Mouse (Mus musculus) lung, embryonic 15.5 days (tissue): ENCODE data around the gene Arl13b. TPM values are rescaled to one million over a fixed set of nuclear protein-coding genes. Genes with fewer than 3 reads are reported as not detected.
A peak's percentile ranks its signal among the peaks of the same experiment; 100 is the strongest.

Experiments
- ATAC-seq: fragments of 200-750 bp; cut with Nextera tagmentation; 2 replicates; pipeline ENCODE4 v1.8.0; 2017; ENCODE audit warnings: moderate number of reproducible peaks, borderline replicate concordance; ENCODE audit not compliant: low FRiP score, low TSS enrichment; ENCODE audit errors: extremely low read depth
- H3K27ac ChIP-seq: fragments of 300-500 bp; sonication (generic); 2 replicates; pipeline ENCODE4 v1.5.1; 2015; ENCODE audit warnings: moderate library complexity, mild to moderate bottlenecking, inconsistent platforms
- H3K27me3 ChIP-seq: fragments of 300-500 bp; sonication (generic); 2 replicates; pipeline ENCODE4 v1.6.1; 2015; ENCODE audit warnings: inconsistent platforms
- H3K36me3 ChIP-seq: fragments of 300-500 bp; sonication (generic); 2 replicates; pipeline ENCODE4 v1.6.1; 2015; ENCODE audit warnings: inconsistent platforms
- H3K4me1 ChIP-seq: fragments of 300-500 bp; sonication (generic); 2 replicates; pipeline ENCODE4 v1.6.1; 2015; ENCODE audit warnings: inconsistent platforms
- H3K4me2 ChIP-seq: fragments of 300-500 bp; sonication (generic); 2 replicates; pipeline ENCODE4 v1.6.1; 2015; ENCODE audit warnings: inconsistent platforms, mild to moderate bottlenecking, moderate library complexity
- H3K4me3 ChIP-seq: fragments of 300-500 bp; sonication (generic); 2 replicates; pipeline ENCODE4 v1.5.1; 2015; ENCODE audit warnings: mild to moderate bottlenecking, inconsistent platforms
- H3K9ac ChIP-seq: fragments of 300-500 bp; sonication (generic); 2 replicates; pipeline ENCODE4 v1.6.1; 2015; ENCODE audit warnings: inconsistent platforms
- H3K9me3 ChIP-seq: fragments of 300-500 bp; sonication (generic); 2 replicates; pipeline ENCODE4 v1.6.1; 2016; ENCODE audit warnings: inconsistent platforms
- WGBS: fragments of 180-500 bp; shearing (Covaris S2); methylation state at CpG from one replicate; pipeline ENCODE4 v1.1.7; 2015; 5-methylcytosine and 5-hydroxymethylcytosine counted together
- polyA plus RNA-seq: library from polyadenylated mRNA; unstranded; fragments of >200 nt; fragmentation: Nextera tagmentation; extraction: Ambion mirVana; gene quantifications from 2 replicates; pipeline ENCODE4 v1.2.1, GENCODE M21; 2015

Arl13b gene
- polyA plus RNA-seq: 20.5 and 21.3 TPM in 2 replicates

DNA sequence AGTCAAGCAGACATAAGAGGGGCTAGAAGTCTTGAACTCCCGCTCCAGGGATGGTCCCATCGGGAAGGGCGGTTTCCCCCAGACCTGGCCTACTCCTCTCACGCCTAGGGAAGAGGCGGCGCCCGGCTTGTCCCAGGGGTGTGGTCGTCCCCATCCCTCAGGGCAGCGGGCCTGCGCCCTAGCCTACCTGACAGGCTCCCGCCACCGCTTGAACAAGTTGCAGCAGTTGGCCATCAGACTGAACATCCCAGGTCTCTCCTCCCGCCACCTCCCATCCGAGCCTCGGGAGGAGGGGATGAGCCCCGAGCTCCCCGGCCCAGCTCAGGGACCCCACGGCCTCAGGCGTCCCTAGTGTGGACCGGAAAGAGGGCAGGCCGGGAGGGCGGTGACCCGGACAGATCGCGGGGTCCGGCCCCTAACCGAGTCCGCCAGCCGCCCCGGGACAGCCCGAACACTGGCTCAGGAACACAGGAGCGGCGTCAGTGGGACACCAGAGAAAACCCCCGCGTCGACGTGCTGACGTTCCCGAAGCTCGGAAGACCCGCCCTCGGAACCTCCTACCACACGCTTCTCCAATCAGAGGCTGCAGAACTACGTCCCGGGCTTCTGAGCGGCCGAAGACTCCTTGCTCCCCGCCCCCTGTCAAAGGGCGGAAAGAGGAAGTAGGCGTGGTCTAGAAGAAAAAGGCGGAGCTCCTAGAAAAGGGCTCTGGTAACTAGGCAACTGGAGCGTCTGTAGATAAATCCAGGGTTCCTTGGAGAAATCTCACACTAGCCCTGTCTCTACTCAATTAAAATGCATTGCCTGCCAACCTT lies at the start of gene Arl13b:
TSS of gene Arl13b (minus strand) at position 543 of the 815 bp plus-strand sequence.
- ATAC-seq: peak; percentile 100
- Histone ChIP-seq H3K9me3 (no peaks in the 10 kb centered on the region), H3K27ac (peak within 1 kb of the TSS; percentile 74), H3K4me1 (peaks cover 15% of the 10 kb centered on the region; the same call in 1 of the 2 replicates), H3K36me3 (no peaks in the 10 kb centered on the region), H3K27me3 (no peaks in the 10 kb centered on the region), H3K9ac (peak within 1 kb of the TSS; percentile 81), H3K4me3 (peak within 1 kb of the TSS; percentile 87), H3K4me2 (peak within 1 kb of the TSS; percentile 85)
- under 1% methylated on average over 52 of the region's 52 CpGs for WGBS

- no peak for ATAC-seq
- 90% methylated on average over 3 of the region's 3 CpGs for WGBS
Observed at GRCm38 (mm10) chr16:62895824-62896223, 49.0 kb upstream of the Arl13b start.

DNA sequence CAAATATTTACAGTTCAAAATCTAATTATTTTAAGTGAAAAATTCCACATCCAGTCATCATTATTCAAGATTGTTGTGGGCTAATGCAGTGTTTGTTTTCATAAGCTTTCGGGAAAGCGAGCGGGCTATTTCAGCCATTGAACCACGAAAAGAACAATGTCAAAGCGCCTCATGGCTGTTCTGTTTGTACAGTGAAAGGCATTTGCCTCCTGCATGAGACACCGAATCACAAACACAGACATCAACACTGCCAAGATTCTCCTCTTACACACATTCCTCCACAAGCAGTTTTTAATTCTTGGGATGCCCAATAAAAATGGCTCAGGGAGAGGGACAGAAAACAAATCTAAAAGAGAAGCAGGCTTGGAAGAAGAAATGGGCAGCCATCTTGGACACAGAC lies 27.2 kb upstream of the Arl13b start:
- no peak overlapping the region for H3K4me2 ChIP-seq
- H3K36me3 ChIP-seq: no peaks in the 10 kb centered on the region
- WGBS: 75% methylated on average over 6 of the region's 6 CpGs
- H3K4me3 ChIP-seq: no peak overlapping the region
- ATAC-seq: no peak
- no peaks in the 10 kb centered on the region for H3K27me3 ChIP-seq
- H3K9ac ChIP-seq: no peak overlapping the region
- H3K4me1 ChIP-seq: no peaks in the 10 kb centered on the region
- no peak overlapping the region for H3K27ac ChIP-seq
- H3K9me3 ChIP-seq: no peaks in the 10 kb centered on the region

More at GRCm38 (mm10) chr16:62895824-62896223, 49.0 kb upstream of the Arl13b start:
- Histone ChIP-seq H3K27ac (no peak overlapping the region), H3K9ac (no peak overlapping the region), H3K4me3 (no peak overlapping the region), H3K4me2 (no peak overlapping the region), H3K4me1 (no peaks in the 10 kb centered on the region), H3K36me3 (peaks cover 3% of the 10 kb centered on the region; the same call in 1 of the 2 replicates), H3K9me3 (no peaks in the 10 kb centered on the region), H3K27me3 (no peaks in the 10 kb centered on the region)

GRCm38 (mm10) chr16:62873180-62873579 lies 26.3 kb upstream of the Arl13b start:
- H3K4me1 ChIP-seq: no peaks in the 10 kb centered on the region
- H3K9me3 ChIP-seq: no peaks in the 10 kb centered on the region
- no peak for ATAC-seq
- H3K4me2 ChIP-seq: no peak overlapping the region
- 66% methylated on average over 4 of the region's 4 CpGs for WGBS
- no peak overlapping the region for H3K4me3 ChIP-seq
- no peaks in the 10 kb centered on the region for H3K27me3 ChIP-seq
- H3K36me3 ChIP-seq: no peaks in the 10 kb centered on the region
- no peak overlapping the region for H3K27ac ChIP-seq
- no peak overlapping the region for H3K9ac ChIP-seq

- Histone ChIP-seq H3K27me3 (no peaks in the 10 kb centered on the region), H3K9me3 (no peaks in the 10 kb centered on the region), H3K36me3 (no peaks in the 10 kb centered on the region), H3K4me1 (no peaks in the 10 kb centered on the region), H3K4me2 (no peak overlapping the region), H3K9ac (no peak overlapping the region), H3K4me3 (no peak overlapping the region), H3K27ac (no peak overlapping the region)
- no peak for ATAC-seq
- WGBS: 55% methylated on average over 5 of the region's 5 CpGs
Observed at GRCm38 (mm10) chr16:62872688-62873117, 25.9 kb upstream of the Arl13b start.

- Histone ChIP-seq H3K4me3 (no peak overlapping the region), H3K27me3 (no peaks in the 10 kb centered on the region), H3K9me3 (no peaks in the 10 kb centered on the region), H3K4me1 (no peaks in the 10 kb centered on the region), H3K27ac (no peak overlapping the region), H3K9ac (no peak overlapping the region), H3K36me3 (no peaks in the 10 kb centered on the region), H3K4me2 (no peak overlapping the region)
- no peak for ATAC-seq
- WGBS: 74% methylated on average over 6 of the region's 6 CpGs
Observed at GRCm38 (mm10) chr16:62861455-62861854, 14.6 kb upstream of the Arl13b start.

- 0 out of 2 replicates have a peak, but pooled peaks cover 3% of the 10 kb centered on the region for H3K4me1 ChIP-seq
- WGBS: 49% methylated on average over 1 of the region's 1 CpGs
Observed at GRCm38 (mm10) chr16:62860140-62860539, 13.3 kb upstream of the Arl13b start.

DNA sequence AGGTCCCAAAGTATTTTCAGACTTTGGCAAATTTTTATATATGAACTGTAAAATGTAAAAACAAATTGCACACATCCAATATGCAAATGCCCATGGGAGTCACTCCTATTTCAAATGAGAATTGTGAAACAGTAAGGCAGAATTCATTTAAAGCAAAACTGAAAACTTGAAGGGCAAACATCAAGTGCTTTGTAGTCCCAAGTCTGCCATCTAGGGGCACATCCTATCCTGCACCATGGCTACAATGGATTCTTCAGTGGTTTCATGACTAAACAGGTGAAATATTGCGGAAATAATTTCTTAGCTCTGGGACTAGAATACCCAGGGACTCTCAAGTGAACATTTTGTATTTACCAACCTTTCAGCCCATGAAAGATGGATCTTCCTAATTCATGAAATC lies 11.2 kb upstream of the Arl13b start:
- no peak overlapping the region for H3K4me3 ChIP-seq
- H3K27ac ChIP-seq: no peak overlapping the region
- no peak overlapping the region for H3K9ac ChIP-seq
- WGBS: 89% methylated on average over 1 of the region's 1 CpGs
- no peak overlapping the region for H3K4me2 ChIP-seq
- H3K4me1 ChIP-seq: peaks cover 7% of the 10 kb centered on the region; the same call in 1 of the 2 replicates
- H3K36me3 ChIP-seq: no peaks in the 10 kb centered on the region
- H3K9me3 ChIP-seq: no peaks in the 10 kb centered on the region
- H3K27me3 ChIP-seq: no peaks in the 10 kb centered on the region
- ATAC-seq: no peak

More at GRCm38 (mm10) chr16:62860140-62860539, 13.3 kb upstream of the Arl13b start:
- ATAC-seq: no peak
- no peaks in the 10 kb centered on the region for H3K36me3 ChIP-seq
- no peaks in the 10 kb centered on the region for H3K9me3 ChIP-seq
- H3K4me2 ChIP-seq: no peak overlapping the region
- no peak overlapping the region for H3K4me3 ChIP-seq
- H3K9ac ChIP-seq: no peak overlapping the region
- H3K27ac ChIP-seq: no peak overlapping the region
- no peaks in the 10 kb centered on the region for H3K27me3 ChIP-seq

DNA sequence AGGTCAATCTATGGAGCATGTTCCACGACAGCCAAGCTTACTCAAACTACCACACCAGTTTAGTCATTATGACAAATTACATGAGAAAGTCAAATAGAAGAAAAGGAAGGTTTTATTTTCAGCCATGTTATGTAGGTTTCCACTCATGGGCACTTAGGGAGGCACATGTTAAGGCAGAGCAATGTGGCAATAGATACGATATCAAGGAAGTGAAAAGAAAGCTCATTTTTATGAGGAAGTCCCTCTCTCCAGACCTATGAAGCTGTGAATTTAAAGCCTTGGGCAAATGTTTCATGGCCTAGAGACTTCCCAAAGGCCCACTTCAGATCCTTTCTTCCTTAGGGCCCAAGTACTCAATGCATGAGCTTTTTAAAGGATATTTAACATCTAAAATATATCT lies 10.7 kb upstream of the Arl13b start:
- Histone ChIP-seq H3K27me3 (no peaks in the 10 kb centered on the region), H3K9ac (no peak overlapping the region), H3K4me2 (no peak overlapping the region), H3K4me3 (no peak overlapping the region), H3K4me1 (peaks cover 7% of the 10 kb centered on the region; the same call in 1 of the 2 replicates), H3K36me3 (no peaks in the 10 kb centered on the region), H3K27ac (no peak overlapping the region), H3K9me3 (no peaks in the 10 kb centered on the region)
- no peak for ATAC-seq
- WGBS: 80% methylated on average over 2 of the region's 2 CpGs

DNA sequence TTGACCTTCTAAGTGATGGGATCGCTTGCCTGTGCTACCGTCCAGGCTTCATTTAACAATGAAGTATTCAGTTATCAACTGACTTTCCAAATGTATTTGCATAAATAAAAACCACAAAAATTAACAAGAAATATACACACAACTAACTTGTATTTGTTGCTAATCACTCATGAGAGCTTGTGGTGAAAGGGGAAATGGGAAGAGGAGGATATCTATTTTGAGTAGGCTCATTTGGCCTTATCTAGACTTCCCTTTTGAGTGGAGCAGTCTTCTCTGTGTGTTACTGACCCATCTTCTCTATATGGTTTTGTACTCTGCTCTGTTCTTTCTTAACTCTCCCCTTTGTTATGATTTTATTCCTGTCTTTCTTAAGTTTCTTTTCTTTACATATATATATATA lies 9.4 kb upstream of the Arl13b start:
- Histone ChIP-seq H3K36me3 (no peaks in the 10 kb centered on the region), H3K9ac (no peak overlapping the region), H3K4me3 (no peak overlapping the region), H3K9me3 (no peaks in the 10 kb centered on the region), H3K27ac (no peak overlapping the region), H3K4me1 (peaks cover 7% of the 10 kb centered on the region; the same call in 1 of the 2 replicates), H3K4me2 (no peak overlapping the region), H3K27me3 (no peaks in the 10 kb centered on the region)
- WGBS: 95% methylated on average over 2 of the region's 2 CpGs
- ATAC-seq: no peak

DNA sequence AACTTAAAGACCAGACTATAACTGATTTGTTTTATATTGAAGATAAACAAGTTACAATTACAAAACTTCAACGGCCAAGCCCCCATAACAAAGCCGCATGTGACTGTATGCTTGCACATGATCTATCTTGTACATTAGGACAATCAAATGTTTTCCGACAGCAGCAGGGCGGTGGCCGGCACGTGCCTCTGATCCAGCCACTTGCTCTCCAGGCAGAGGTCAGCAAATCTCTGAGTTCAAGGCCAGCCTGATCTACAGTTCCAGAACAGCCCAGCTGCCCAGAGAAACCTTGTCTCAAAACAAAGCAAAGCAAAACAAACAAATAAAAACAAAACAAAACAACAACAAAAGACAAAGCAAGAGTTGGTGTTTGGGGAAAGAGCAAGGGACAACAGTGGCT lies 8.5 kb upstream of the Arl13b start:
- peaks cover 7% of the 10 kb centered on the region; the same call in 1 of the 2 replicates for H3K4me1 ChIP-seq
- H3K9me3 ChIP-seq: no peaks in the 10 kb centered on the region
- H3K4me2 ChIP-seq: peak overlapping the region; percentile 82
- H3K27ac ChIP-seq: no peak overlapping the region
- 32% methylated on average over 6 of the region's 6 CpGs for WGBS
- ATAC-seq: no peak
- H3K27me3 ChIP-seq: no peaks in the 10 kb centered on the region
- no peak overlapping the region for H3K9ac ChIP-seq
- H3K36me3 ChIP-seq: no peaks in the 10 kb centered on the region
- H3K4me3 ChIP-seq: peak overlapping the region; percentile 69; the same call in 1 of the 2 replicates
